Mouse (Mus musculus): ENCODE data around the gene Rai14. TPM values are rescaled to one million over a fixed set of nuclear protein-coding genes. Genes with fewer than 3 reads are reported as not detected.

Rai14 gene
- total and polyA plus RNA-seq, 3 experiments: not detected

DNA sequence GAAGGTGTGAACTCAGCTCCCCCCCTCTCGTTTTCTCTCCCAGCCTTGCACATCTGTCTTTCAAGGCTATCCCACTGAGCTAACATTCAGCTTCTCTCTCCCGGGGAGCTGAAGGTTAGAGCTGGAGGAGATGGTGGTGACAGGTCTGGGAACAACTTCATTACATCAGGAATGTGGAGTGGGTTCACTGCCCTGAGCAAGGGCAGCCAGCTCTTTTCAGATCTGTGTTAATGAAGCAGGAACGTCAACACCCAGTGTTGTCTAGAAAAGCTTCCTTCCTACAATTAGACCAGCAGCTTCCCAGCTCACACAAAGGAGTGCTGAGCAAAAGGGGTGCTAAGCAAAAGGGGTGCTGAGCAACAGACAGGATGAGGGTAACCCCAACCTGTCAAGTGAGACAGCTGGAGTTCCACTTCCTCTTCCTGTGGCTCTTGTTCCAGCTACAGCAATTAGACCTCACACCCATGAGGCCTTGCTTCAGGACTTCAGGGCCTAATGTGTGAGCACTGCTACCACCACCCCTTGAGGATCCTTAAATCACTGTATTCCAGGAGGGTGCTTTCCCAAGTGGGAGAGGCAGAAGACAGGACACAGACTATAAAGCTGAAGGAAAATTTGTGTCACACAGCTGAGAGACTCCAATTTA, 52.3 kb downstream of the Rai14 start:
- no peak for TF ChIP-seq GATA1 (IDR thresholded peaks at IDR 0.05; ENCODE audit: low read depth, low read length)
- no peak for TF ChIP-seq HCFC1 (IDR thresholded peaks at IDR 0.05; ENCODE audit: low read depth, low read length)
- Histone ChIP-seq H3K9ac (ENCODE audit: control insufficient read depth, low read depth, low read length, poor library complexity, severe bottlenecking) (no peak overlapping the region), H3K79me2 (ENCODE audit: control insufficient read depth, insufficient read depth, low read length, poor library complexity) (no peaks in the 10 kb centered on the region), H3K9me3 (replicated peaks; ENCODE audit: insufficient read depth, low read length) (no peaks in the 10 kb centered on the region), H3K27ac (ENCODE audit: control insufficient read depth, low read depth, low read length) (no peak overlapping the region), H3K36me3 (ENCODE audit: control insufficient read depth in 1 of 2, insufficient read depth in 2 of 2, low read length in 2 of 2) (no peaks in the 10 kb centered on the region), H3K4me3 (ENCODE audit: control insufficient read depth in 1 of 2, insufficient read depth in 1 of 2, low read depth in 2 of 2, low read length in 2 of 2) (no peak overlapping the region), H3K4me1 (ENCODE audit: control insufficient read depth in 1 of 2, insufficient read depth in 2 of 2, low read length in 2 of 2) (no peaks in the 10 kb centered on the region), H3K27me3 (ENCODE audit: control insufficient read depth in 1 of 2, insufficient read depth in 2 of 2, low read length in 2 of 2) (no peaks in the 10 kb centered on the region)
- DNase-seq (ENCODE audit: low read depth, low spot score): no peak

DNA sequence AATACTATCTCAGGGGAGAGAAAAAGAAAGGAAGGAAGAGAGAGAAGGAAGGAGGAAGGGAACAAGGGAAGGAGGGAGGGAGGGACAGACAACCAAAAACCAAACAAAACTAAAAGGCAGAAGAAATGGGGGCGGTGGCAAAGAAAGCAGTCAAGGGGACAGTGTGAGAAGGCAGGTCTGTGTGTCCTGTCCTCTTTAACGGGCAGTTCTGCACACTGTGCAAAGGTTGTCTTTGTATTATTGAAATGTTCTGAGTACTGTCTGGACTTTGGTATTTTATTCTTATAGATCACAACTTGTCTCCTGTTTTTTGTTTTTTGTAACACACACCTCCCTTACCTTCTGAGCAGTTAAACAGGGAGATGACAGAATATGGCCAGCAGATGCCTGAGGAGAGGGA, 55.6 kb downstream of the Rai14 start:
- no peak for DNase-seq (ENCODE audit: low read depth, low spot score)
- Histone ChIP-seq H3K9ac (ENCODE audit: control insufficient read depth, low read depth, low read length, poor library complexity, severe bottlenecking) (no peak overlapping the region), H3K36me3 (ENCODE audit: control insufficient read depth in 1 of 2, insufficient read depth in 2 of 2, low read length in 2 of 2) (no peaks in the 10 kb centered on the region), H3K4me3 (ENCODE audit: control insufficient read depth in 1 of 2, insufficient read depth in 1 of 2, low read depth in 2 of 2, low read length in 2 of 2) (no peak overlapping the region), H3K4me1 (ENCODE audit: control insufficient read depth in 1 of 2, insufficient read depth in 2 of 2, low read length in 2 of 2) (no peaks in the 10 kb centered on the region), H3K27me3 (ENCODE audit: control insufficient read depth in 1 of 2, insufficient read depth in 2 of 2, low read length in 2 of 2) (no peaks in the 10 kb centered on the region), H3K79me2 (ENCODE audit: control insufficient read depth, insufficient read depth, low read length, poor library complexity) (no peaks in the 10 kb centered on the region), H3K27ac (ENCODE audit: control insufficient read depth, low read depth, low read length) (no peak overlapping the region), H3K9me3 (replicated peaks; ENCODE audit: insufficient read depth, low read length) (no peaks in the 10 kb centered on the region; the same call in 1 of the 2 replicates)
- TF ChIP-seq JUND (IDR thresholded peaks at IDR 0.05; ENCODE audit: low read depth, low read length): no peak
- TF ChIP-seq POLR2AphosphoS5 (IDR thresholded peaks at IDR 0.05; ENCODE audit: borderline replicate concordance, low read depth, low read length): no peak
- TF ChIP-seq TCF12 (IDR thresholded peaks at IDR 0.05; ENCODE audit: low read depth, low read length): no peak
- TF ChIP-seq EP300 (IDR thresholded peaks at IDR 0.05; ENCODE audit: low read depth in 1 of 2, low read length in 2 of 2): no peak
- TF ChIP-seq MAX (IDR thresholded peaks at IDR 0.05; ENCODE audit: low read length): no peak
- no peak for TF ChIP-seq MYC (IDR thresholded peaks at IDR 0.05; ENCODE audit: low read depth, low read length)

DNA sequence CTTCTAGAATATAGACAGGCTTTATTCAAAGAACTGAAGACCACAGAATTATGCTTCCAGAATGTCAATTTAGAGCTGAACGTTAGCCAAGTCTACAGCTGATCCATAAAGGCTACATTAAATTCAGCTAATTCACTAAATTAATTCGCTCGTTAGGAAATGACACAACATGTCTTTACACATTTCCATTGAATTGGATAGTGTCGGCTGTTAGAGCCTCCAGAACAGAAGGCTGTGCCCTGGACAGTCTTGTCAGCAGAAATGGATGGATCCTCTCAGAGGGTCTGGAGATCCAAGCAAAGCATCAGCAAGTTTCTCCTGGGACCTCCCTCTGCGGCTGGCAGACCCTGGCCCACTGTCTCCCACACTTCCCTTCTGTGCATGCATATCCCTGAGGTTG, 58.3 kb downstream of the Rai14 start:
- H3K4me1 ChIP-seq (ENCODE audit: control insufficient read depth in 1 of 2, insufficient read depth in 2 of 2, low read length in 2 of 2): no peaks in the 10 kb centered on the region
- no peak for DNase-seq (ENCODE audit: low read depth, low spot score)
- TF ChIP-seq TAL1 (IDR thresholded peaks at IDR 0.05; ENCODE audit: low read length): no peak
- no peak for TF ChIP-seq ELF1 (IDR thresholded peaks at IDR 0.05; ENCODE audit: low read depth, low read length)
- no peak for TF ChIP-seq ZNF384 (IDR thresholded peaks at IDR 0.05; ENCODE audit: low read depth, low read length)
- TF ChIP-seq NRF1 (IDR thresholded peaks at IDR 0.05; ENCODE audit: insufficient read depth, low read depth, low read length, poor library complexity, severe bottlenecking): no peak
- no peaks in the 10 kb centered on the region for H3K79me2 ChIP-seq (ENCODE audit: control insufficient read depth, insufficient read depth, low read length, poor library complexity)
- no peak overlapping the region for H3K9ac ChIP-seq (ENCODE audit: control insufficient read depth, low read depth, low read length, poor library complexity, severe bottlenecking)
- H3K27ac ChIP-seq (ENCODE audit: control insufficient read depth, low read depth, low read length): no peak overlapping the region
- no peak overlapping the region for H3K4me3 ChIP-seq (ENCODE audit: control insufficient read depth in 1 of 2, insufficient read depth in 1 of 2, low read depth in 2 of 2, low read length in 2 of 2)
- H3K27me3 ChIP-seq (ENCODE audit: control insufficient read depth in 1 of 2, insufficient read depth in 2 of 2, low read length in 2 of 2): no peaks in the 10 kb centered on the region
- H3K9me3 ChIP-seq (replicated peaks; ENCODE audit: insufficient read depth, low read length): no peaks in the 10 kb centered on the region; the same call in 1 of the 2 replicates
- no peaks in the 10 kb centered on the region for H3K36me3 ChIP-seq (ENCODE audit: control insufficient read depth in 1 of 2, insufficient read depth in 2 of 2, low read length in 2 of 2)

All from MEL (cell line).